Mouse (Mus musculus): Measurements from ENCODE around the gene Onecut1.

Gene Onecut1

DNA sequence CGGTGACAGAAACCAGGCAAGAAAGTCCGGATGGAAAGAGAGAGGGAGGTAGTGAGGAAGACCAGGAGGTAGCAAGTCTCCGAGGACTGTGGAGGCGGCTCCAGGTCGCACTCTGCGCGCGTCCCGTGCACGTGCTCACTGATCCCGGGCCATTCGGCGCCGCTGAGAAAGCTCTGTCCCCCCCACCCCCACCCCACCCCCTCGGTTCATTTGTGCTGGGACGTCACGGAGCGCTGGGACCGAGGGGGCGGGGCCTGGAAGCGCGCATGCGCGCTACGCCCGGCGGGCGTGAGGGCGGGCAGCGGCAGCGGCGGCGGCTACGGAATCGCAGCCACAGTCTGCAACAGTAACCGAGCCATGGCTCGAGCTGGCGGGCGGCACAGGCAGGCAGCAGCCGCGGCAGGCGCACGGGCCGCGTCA is at the start of gene Onecut1:
Gene Onecut1 (plus strand): TSS at position 361 of the 420 bp plus-strand sequence.
- DNase-seq (ENCODE audit: low spot score) = peak; percentile 86

DNA sequence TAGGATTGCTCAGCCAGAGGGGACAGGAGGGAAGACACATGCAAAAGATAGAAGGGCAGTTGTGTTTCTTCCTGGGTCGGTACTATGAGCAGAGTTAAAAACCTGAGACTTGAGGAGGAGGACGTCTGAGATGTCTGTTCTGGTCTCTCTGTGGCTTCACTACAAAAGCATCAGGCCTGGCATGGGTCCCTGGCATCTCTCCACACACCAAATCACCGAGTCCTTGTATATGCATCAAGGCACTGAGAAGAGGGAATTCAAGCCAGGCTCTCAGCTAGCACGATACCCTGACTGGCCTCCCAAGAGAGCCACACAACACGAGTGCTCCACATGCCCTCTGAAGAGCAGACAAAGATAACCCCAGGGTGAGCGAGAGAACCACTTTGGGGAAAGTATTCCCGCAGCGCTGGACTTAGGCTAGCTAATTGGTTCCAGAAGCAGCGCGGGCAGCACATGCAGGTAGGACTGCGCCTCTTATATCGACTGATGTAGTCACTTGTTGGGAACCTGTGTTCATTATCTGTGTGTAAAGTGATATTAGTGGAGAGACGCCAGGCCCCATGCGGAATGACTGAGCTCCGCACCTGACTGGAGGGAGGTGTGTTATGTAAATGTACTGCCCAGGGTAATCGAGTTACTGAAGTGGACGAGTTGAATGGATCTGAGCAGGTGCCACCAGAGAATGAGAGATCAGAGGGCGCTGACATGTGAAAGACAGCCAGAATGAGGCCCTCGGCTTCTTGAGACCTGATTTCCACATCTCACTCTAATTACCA is 41.8 kb upstream of the Onecut1 start:
- DNase-seq (ENCODE audit: low spot score) = no peak

DNA sequence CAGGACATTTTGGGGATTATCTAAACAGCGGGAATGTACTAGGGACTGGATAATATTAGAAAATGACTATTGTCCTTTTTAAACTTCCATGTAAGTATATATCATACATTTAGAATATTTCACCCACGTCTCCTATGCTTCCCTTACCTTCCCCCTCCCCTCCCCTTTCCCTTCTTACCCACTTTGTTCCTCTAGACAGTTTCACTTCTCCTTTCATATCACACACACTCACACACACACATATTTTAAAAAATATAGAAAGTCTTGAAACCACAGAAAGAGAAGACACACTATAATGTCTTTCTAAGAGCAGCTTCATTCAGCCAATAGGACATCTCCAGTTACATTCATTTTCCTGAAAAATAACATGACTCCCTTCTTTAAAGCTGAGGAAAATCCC is 36.6 kb upstream of the Onecut1 start:
- no peak for DNase-seq (ENCODE audit: low spot score)

DNA sequence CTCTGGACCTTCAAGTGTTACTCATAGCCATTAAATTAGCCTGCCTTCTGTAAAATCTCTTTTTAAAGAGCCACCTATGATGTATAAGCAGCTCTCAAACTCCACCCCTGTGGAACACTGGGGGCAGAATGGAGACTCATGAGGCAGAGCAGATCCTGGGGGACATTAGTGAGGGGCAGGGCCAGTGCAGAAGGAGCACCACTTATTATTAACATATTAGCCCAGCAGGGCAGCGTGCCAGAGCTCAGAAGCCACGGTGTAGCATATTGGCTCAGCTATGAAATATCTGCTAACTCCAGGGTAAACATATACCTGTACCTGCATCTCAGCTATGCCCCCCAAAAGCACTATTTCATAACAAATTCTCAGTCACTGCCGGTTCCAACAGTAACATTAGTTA is 32.5 kb upstream of the Onecut1 start:
- no peak for DNase-seq (ENCODE audit: low spot score)

DNA sequence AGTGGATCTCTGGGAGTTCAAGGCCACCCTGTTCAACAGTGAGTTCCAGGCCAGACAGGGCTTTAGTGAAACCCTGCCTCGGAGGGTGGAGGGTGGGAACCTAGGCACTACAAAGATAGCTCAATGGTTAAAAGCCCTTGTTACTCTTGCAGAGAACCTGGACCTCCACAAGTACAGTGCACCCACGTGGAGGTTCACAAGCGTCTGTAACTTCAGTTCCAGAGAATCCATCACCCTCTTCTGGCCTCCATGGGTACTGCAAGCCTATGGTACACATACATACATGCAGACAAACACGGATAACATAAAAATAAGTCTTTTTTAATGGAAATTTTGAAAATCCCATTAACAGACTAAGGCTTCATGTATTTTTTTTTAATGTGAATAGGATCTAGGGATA is 18.8 kb upstream of the Onecut1 start:
- no peak for DNase-seq (ENCODE audit: low spot score)

DNA sequence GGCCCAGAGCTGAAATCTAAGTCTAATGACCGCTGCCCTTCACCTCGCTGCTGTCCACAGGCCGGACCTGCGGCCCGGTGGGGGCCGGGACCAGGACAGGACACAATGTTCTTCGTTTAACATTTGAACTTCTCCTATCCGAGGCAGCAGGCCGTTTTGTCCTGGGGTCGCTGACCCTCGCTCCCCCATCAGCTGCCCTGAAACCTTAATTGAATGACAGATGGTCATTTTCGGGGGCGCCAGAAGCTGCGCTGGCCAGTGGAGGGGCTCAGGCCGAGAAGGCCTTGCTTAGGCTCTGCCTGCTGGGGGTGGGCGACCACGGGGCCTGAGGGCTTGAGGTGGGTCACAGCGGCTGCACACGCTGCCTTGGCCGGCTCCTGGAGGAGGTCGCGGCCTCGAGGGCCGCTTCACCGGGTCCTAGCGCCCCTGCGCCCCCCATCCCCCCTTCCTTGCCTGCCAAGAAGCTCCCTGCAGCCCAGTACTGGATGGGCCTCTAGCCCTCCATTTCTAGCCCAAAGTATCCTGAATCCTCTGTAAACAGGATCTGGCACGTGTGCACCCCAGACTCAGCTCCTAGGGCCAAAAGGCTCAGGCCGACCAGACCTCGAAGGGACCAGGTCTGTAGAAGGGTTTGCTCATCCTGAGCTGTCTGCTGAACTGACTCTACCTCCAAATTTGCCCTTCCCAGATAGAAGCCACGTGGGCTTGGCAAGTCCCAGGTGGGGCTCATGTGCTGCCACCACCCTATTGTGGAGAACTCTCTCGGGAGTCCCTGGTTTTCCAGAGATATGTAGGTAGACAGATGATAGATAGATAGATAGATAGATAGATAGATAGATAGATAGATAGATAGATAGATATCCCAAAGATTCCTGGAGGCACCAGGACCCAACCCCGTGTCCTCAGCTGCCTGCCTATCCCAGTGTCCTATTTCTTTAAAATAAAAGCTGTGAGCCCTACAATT is 14.6 kb upstream of the Onecut1 start:
- DNase-seq (ENCODE audit: low spot score) = peak; percentile 59

DNA sequence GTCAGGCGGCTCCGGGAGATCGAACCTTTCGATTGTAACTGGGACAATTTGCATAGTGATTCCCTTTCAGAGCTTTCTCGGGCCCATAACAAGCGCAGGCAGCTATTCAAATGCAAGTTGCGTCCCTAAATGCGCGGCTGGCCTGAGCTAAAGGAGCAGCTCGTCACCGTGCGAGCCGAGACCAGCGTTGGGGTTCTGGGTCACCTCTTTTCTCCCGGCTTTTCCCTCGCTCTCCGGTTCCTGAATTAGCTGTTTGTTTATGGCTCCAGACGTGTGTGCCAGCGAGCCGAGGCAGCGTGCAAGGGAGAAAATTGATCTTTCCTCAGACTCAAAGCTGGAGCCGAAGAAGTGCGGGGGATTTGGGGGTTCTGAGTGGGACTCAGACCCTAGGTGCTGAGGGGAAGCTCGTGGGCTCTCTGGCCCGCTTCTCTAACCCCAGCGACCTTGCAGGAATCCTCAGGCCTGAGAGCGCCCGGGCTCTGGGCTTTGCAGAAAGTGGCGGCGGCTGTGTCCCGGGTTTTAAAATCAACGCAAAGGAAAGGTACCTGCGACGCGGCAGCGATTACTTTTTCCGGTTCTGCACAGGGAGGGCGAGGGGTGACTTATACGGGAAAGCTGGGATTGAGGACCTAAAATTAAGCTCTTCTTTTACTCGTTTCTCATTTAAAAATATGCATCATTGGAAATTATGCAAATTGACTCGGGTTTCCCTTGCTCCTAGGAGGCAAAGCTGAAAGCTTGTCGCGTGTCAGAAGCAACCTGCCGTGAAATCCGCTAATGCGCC is 13.1 kb upstream of the Onecut1 start:
- DNase-seq (ENCODE audit: low spot score) = peak; percentile 47

DNA sequence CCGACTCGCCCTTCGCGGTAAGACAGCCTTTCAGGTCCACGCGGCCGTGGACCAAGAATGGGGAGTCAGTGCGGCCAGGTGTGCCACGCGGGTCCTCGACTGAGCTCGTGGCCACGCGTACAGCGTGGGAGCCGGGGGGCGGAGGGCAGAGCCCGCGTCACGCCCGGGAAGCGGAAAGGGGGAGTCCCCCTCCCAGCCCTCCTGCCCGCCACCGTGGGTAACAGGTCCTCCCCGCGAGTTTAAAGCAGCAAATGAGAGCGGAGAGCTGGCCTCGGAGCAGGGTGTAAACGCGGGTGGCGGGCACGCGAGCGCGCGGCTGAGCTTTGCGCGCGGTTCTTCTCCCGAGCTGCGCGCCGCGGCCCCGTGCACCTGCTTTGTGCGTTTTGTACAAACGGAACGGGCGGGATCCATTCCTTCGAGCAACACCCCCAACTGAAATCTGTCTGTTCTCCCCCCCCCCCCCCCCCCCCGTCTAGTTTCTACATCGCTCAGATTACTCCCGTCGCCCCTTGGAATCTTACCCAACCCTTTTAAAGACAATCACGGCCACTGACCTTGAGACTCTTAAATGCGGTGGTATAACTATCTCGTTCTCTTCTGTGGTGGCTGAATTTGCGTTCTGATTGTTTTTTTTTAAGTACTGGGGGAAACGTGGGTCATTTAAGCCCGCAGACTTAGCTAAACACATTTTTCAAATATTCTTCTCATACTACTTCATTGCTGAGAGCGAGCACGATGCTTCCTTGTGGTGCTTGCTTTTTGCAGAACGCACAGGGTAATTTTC is 12.3 kb upstream of the Onecut1 start:
- DNase-seq (ENCODE audit: low spot score) = peak; percentile 63

DNA sequence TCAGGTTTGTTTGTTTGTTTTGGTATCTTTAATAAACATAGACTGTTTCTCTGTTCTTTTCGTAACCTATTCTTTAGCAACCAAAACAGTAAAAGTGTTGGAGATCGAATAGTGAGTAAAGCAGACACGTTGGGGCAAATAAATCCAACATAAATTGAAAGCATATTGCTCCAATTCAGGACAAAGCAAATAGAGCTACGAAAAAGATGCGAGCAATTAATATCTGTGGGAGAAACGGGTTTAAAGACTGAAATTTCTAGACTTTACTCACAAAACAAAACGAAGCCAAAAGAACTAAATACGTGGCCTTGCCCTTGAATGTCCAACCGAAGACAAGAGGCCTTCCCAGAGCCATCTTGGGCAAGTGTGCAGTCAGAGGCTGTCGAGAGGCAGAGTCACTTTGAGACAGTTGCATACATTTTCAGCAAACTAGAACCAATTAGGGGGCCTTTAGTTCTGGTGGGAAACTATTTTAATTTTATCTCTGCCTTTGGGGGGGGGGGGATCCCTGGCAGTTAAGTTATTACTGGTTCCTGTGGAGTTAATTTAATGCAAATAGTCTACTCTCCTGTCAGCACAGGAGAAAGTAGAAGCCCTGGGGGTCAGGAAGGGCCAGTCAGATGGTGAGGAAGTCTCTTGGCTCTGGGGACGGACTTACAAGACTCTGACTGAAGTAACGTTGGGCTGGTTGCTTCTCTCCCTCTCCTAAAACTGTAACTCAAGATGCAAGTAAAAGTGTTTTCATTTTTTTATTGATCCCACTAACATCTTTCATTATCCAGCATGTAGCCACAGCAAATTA is 11.5 kb upstream of the Onecut1 start:
- DNase-seq (ENCODE audit: low spot score) = peak; percentile 37

DNA sequence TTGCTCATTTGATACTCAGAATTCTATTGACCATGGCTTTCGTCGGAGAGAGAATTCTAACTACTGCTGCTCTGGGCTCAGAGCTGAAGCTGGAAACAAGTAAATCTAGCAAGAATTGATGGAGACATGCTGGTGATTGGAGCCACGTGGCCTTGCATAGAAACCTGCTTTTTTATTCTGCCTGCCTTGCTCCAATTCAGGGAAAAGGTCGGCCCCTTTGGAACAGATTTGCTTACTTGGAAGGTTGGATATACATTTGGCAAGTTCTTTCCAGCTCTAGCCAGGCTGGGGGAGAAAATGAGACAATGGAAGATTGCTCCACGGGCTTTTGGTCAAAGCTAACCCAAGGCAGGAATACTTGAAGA is 11.0 kb upstream of the Onecut1 start:
- DNase-seq (ENCODE audit: low spot score) = no peak

DNA sequence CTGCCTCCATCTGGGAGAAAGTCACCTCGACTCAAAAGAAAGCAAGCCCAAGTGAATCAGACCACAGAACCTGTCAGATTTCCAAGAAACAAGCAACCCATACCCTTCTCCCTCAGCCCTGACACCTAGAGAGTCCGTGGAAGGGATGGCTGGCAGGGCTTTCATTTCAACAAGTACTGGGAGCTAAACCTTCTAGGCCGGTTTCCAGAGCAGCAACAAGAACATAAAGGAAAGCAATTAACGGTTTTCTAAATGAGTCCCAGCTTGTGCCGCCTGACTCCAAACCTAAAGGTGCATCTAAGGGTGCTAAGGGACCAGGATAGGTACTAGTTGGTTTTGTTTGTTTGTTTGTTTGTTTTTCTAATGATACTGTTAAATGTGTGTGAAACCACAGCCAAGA is 10.1 kb upstream of the Onecut1 start:
- no peak for DNase-seq (ENCODE audit: low spot score)

DNA sequence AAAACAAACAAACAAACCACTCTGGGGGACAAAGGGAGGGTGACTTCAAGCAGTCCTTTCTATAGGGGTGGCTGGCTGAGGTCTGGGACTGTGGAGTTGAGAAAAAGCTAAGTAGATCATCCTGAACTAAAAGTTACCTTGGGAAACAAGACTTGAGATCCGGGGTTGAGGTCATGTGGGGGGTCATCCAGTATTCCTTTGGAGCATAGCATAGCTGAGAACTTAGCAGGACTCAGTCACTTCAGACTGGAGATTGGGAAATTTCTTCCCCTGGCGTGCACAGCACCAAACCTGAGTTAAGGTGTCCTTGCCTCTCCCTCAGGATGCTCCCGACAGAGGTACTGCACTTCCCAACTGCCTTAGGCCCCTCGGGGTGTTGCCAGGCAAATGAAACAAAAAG is 9.4 kb upstream of the Onecut1 start:
- DNase-seq (ENCODE audit: low spot score) = no peak

DNA sequence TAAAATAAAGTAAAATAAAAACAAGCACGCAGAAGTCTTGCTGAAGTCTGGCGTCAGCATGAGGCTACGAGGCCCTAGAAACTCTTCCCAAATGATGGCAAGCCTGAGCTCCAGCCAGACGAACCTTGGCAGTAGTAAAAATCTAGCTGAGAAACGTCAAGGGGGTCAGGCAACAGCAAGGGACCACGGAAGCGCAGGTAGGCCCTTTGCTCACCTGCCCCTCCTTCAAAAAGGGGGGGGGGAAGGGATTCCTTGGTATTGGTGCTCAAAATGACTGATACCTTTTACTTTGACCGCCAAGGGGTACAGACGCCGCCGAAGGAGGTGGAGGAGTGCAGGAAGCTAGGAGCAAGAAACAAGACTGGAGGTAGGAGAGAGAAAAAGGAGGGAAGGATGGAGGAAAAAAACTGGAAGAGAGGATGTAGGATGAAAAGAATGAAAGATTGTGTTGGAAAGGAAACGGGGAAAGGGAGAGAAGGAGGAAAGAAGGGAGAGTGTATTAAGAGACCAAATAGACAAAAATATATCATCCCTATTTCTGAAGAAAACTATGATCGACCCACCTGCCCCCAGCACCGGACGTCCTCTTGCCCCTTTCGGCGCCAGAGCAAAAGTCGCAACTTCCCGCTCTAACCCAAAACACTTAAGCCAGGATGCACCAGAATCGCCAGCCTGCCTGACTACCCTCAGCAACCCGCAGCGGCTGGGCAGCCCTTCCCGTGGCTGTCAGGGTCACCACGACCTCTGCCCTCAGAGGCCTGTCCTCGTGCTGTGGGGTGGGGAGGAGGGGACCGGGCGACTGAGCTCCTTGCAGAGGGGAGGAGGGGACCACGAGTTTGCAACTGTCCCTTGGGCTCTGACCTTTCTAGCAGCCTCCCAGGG is 8.3 kb upstream of the Onecut1 start:
- no peak for DNase-seq (ENCODE audit: low spot score)

DNA sequence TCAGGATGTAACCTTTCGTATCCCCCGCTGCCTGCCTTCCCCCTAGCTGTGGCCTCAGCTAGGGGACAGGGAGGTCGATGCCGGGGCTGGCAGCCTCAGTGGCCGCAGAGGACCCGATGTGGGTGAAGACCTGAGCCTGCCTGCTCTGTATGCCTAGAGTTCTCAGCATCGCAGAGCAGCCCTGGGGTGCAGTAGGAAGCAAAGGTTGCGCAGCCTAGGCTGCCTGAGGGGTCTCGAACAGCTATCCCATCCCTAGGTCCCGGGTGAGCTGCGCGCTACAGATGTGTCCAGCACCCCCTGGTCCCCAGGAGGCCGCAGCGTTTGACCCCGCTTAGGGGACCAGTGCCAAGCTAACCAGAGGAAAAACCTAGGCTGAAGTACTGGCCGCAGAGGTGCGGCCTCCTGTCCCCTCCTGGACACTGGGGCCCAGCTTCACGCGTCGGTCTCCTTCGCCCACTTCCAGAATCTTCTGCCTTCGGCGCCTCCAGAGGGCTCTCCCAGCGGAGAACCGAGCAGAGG is 7.6 kb upstream of the Onecut1 start:
- no peak for DNase-seq (ENCODE audit: low spot score)

DNA sequence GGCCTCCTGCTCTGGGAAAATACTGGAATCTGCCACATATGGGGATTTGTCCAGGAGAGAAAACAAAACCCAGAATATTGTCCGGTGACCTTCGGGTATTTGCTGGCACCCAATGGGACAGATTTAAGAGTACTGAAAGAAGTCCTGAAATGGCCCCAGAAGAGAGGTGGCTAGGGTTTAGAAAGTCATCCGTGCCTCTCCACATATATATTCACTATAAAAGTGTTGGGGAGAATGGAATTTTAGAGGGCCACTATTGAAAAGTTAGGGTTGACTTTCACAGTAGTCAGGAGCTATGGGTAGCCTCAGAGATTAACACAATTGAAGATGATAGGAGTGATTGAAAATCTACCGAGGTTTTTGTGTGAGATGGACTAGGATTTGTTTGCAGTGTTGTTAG is 6.3 kb upstream of the Onecut1 start:
- DNase-seq (ENCODE audit: low spot score) = no peak

DNA sequence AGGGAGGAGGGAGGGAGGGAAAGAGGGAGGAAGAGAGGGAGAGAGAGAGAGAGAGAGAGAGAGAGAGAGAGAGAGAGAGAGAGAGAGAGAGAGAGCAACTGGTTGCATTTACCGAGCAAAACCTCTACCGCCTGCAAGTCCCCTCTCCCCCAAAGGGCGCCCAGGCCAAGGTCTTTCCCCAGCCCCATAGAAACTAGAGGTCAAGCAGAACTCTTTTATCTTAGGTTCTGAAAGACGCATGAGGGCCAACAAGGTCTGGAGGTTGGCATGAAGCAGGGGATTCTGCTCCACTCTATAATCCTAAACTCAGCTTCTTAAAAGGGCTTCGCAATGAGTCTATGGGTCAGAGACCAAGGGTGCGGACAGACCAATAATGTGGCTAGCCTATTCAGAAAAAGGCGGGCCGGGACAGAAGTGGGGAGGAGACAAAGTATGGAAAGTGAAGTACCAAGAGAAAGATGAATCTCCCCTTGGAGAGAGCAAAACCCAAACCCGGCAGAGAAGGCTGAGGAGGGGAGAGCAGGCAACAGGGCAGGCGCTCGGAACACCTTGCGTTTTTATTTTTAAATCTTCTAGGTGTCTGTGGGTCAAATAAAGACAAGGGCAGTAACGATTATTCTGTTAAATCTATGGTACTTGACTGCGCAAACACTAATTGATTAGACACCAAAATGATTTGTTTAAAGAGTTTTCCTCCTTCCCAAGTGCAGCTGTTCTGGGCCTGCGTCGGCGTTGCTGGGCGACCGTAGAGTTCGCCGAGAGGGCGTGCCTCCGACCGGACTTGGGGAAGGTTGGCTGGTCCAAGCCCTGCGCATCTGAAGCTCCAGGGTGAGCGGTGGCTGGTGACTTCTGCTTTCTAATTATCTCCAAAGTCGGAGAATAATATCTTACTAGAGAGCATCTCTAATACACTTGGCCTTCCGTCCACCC is 4.9 kb upstream of the Onecut1 start:
- no peak for DNase-seq (ENCODE audit: low spot score)

DNA sequence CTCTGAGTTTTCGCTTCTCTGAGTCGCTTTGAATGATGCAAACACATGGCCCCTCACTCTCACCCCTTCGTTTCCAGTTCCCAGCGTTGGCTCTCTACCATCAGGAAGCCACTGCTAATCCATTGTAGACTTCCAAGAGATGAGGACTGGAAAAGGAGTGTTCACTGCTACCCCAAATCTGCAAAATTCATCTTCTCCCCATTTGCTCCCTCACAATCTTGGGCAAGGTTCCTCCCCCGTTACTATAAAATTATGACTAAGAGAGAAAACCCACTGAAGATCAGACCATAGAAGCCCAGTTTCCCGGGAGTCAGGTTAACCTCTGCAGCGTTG is 4.2 kb upstream of the Onecut1 start:
- DNase-seq (ENCODE audit: low spot score) = no peak

DNA sequence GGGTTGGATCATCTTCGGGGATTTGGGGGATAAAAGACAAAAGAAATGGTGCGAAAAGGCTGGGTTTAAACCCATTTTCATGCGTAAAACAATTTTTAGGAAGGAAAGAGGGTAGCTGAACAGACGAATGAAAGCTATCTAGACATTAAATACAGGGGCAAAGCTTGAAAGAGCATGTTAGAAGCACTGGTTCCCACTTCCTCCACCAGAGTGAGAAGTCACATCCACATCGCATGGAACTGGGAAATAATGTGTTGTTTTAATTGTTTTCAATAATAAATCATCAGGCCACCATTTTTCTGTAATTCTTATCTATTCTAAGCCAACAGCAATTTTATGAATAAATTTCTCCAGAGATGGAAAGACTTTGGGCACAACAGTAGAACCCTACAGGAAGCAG is 3.6 kb upstream of the Onecut1 start:
- DNase-seq (ENCODE audit: low spot score) = no peak

DNA sequence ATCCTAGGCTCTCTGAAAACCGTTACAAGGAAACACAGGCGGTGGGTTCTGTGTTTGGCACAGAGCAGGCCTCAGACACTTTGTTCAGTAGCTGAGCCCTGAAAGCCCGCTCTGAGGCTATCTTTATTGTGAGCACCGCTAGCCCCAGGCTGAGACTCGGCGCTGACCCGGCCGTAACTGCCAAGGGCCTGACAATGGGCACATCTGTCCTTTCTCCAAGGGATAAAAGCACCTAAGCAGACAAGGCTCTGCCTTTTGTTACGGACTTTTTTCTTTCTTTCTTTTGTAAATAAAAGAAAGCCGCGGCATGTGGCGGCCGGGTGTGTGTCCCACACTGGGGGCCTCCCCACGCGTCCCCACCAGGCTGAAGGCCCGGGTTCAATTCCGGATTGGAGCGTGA is 1.3 kb upstream of the Onecut1 start:
- peak; percentile 66 for DNase-seq (ENCODE audit: low spot score)

Measured in retina, embryonic 14.5 days (tissue).